Mouse (Mus musculus) spleen, embryonic (tissue): ENCODE measurements at regions not wholly inside any gene's neighbourhood (a gene's known extent, or its start where the extent isn't known, plus 50 kb on each side); places are given as distances from the start of the nearest gene placed in this dataset.

Experiments used
- CTCF ChIA-PET: fragments of 350-600 bp; sonication (Branson Sonifier 250); formaldehyde crosslinking; loops from one replicate; lab custom pipeline; 2022; lab: Charles Lee

- CTCF ChIA-PET, result no interaction called here
These were observed 101.7 kb upstream of the Mki67 start for GRCm38 (mm10) chr7:135817868-135818267.

DNA sequence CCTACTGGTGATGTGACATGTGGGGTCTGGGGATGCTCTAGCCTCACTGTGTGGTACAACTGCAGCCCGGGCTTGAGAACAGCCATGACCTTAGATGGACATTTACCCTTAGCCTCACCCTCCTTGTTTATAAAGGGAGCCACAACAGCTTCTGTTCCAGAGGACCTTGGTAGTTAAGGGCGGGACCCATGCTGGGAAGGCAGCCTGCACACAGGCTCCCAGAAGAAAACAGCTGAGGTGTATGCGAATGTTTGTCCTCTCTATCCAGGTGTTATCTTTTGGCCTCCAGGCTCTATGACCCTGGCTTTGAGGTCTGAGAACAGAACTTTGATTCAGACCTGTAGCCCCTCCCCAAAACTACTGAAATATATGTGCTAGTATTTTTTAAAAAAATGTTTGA lies 102.1 kb upstream of the Mki67 start:
- CTCF ChIA-PET, result no interaction called here

GRCm38 (mm10) chr7:135823884-135824750 lies 108.0 kb upstream of the Mki67 start:
- CTCF ChIA-PET, result no interaction called here

- CTCF ChIA-PET, result no interaction called here
These were observed 113.1 kb upstream of the Mki67 start for GRCm38 (mm10) chr7:135829246-135829645.

DNA sequence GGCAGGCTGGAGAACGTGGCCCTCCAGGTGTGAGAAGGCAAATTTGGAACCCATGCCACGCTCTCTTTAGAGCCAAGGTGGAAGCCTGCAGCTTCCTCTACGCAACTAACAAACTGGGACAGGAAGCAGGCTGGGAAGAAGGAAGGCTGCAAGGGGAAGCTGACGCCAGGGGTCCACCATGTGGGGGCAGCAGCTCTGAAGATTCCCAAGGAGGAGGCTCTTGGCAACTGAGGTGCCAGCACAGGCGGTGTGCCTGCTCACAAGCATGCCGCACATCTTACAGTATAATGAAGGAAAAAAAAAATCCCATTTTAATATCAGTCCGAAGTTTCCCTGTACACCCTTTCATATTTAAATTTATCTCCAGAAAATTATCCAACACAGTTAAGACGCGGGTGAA lies 117.3 kb upstream of the Mki67 start:
- CTCF ChIA-PET, result no interaction called here

GRCm38 (mm10) chr7:135836808-135837733 lies 120.9 kb upstream of the Mki67 start:
- CTCF ChIA-PET, result no interaction called here

- CTCF ChIA-PET, result no interaction called here
These were observed 127.9 kb upstream of the Mki67 start for GRCm38 (mm10) chr7:135844018-135844417.

DNA sequence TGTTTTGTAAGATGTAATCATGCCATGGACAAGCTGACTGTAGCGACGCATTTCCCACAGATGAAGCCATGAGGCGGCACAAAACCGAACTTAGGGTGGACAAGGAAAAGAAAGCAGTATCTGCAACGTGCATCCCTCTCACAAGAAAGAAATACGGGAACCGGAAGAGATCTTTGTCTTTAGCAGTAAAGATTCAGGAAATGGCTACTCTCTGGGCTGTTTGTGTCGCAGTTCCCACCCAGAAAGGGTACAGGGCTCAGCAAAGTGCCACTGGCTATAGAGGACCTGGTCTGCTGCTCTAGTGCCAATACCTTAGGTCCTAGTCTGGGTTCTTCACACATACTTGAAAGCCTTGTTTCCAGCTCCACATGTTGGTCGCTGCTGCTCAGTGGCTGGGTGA lies 131.1 kb upstream of the Mki67 start:
- CTCF ChIA-PET, result no interaction called here

DNA sequence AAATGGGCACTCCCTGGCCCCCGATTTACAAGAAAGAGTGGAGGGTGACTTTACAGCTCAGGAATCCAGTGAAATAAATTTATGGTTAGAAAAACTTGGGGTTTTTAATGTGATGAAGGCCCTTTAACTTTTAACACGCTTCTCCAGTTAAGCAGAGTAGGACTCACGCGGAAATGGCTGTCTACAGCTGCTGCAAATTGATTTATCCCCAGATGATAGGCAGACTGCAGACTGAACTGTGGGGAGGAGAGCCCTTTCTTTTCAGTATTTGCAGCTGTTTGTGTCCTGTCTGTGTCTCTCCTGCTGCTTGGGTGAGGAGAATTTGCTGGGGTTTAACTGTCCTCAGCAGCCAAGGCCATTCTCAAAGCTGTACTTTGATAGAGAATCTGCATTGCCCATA lies 132.0 kb upstream of the Mki67 start:
- CTCF ChIA-PET, result no interaction called here

- CTCF ChIA-PET, result no interaction called here
These were observed 132.7 kb upstream of the Mki67 start for GRCm38 (mm10) chr7:135848833-135849232.

GRCm38 (mm10) chr7:135853127-135853813 lies 137.1 kb upstream of the Mki67 start:
- CTCF ChIA-PET, result no interaction called here

- CTCF ChIA-PET, result no interaction called here
These were observed 137.7 kb upstream of the Mki67 start for GRCm38 (mm10) chr7:135853814-135854324.

- CTCF ChIA-PET, result no interaction called here
These were observed 144.1 kb upstream of the Mki67 start for GRCm38 (mm10) chr7:135860288-135860687.

DNA sequence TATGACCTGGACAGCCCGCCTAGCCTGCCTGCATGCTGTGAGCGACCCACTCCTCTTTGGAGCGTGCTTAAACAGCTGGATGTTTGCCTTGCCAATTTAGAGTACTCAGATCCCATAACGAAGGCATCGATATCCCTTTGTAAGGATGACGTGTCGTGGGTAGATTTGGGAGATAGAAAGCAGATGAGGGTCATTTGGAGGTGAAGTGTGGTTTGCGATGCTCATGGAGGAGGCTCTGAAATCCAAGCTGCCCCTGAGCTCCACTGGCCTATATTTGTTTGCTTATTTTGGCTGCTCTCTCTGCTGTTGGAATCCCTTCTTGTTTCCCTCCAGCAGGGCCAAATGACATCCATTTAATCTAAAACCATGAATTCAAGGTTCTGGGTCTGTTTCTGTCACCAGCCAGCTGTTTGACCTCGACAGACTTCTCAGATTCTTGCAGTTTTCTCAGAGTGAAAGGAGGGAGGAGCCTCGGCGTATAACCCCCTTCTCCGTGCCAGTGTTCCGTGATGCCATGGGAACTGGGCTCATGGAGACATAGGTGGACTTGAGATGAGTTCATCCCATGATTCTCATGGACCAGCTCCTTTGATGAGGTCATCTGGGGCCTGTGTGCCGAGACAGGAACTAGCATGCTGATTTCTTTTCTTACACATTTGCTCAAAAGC lies 144.7 kb upstream of the Mki67 start:
- CTCF ChIA-PET, result no interaction called here

DNA sequence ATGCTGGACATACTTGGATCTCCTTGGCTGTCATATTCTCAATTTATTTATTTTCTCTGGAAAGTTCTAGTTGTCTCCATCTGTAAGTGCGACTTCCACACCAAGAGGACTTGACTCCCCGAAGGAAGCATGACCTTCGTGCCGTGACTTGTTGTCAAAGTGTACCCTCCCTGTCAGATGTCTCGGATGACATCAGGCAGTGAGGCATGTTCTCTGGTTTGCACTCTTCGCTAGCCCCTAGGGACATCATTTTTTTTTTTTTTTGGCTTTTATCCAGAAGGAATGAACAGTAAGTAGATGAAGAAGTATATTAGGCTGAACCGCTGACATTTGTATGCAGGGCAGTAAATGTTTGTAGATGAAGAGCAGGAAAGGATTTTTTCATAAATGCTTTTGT lies 145.2 kb upstream of the Mki67 start:
- CTCF ChIA-PET, result no interaction called here

DNA sequence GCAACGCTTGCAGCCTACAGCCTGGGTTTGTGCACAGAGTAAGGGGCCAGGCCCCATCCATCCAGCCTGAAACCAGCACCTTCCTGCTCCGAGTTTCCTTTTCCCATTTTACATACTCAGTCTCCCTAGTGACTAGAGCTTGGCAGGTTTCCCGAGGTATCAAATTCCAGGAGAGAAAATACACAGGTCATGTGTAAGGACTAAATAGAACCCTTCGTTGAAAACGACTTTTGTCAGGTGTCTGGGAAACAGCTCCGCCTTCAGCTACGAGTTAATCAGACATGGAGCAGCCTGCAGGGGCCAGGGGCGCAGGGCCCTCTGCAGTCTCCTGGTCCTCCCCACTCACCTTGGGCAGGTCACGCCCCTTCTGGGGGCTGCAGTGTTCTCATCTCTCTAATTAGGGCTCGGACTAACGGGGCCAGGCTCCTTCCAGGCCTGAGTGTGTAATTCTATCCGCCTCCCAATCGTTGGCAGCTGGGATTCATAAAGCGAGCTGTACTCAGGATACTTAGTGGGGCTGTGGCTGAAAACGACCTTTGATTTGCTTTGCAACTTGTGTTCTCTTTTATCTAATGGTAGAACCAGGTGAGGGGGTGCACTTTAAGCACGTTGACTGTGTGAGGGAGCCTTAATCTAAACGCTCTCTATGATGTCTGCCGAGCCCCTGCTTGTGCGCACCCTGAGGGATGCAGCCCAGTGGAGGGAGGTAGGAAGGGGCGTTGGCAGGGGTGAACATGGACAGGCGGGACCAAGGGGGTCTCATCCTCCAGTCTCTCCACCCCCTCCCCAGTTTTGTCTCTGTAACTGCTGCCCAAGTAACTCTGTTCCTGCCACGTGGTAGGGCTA lies 147.6 kb upstream of the Mki67 start:
- CTCF ChIA-PET, result no interaction called here

DNA sequence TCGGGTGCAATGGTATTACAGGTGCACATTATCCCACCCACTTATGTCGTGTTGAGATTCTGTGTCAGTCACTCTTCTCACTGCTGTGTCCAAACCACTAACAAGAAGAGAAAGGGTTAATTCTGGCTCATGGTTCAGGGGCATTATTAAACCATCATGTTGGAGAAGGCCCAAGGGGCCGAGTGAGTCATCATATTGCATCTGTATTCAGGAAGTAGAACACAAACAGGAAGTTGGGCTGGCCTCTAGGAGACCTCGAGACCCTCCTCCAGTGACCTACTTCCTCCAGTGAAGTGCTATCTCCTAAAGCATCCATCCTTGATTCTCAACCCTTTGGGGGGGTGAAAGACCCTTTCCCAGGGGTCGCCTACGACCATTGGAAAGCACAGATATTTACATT lies 154.8 kb upstream of the Mki67 start:
- CTCF ChIA-PET, result no interaction called here

- CTCF ChIA-PET, result interaction anchor here (0.7 kb wide), 1 partner anchor 192 kb away, joined by 4 read pairs; no protein-coding TSS in a partner anchor
These were observed 161.1 kb upstream of the Mki67 start for GRCm38 (mm10) chr7:135877091-135877874.

DNA sequence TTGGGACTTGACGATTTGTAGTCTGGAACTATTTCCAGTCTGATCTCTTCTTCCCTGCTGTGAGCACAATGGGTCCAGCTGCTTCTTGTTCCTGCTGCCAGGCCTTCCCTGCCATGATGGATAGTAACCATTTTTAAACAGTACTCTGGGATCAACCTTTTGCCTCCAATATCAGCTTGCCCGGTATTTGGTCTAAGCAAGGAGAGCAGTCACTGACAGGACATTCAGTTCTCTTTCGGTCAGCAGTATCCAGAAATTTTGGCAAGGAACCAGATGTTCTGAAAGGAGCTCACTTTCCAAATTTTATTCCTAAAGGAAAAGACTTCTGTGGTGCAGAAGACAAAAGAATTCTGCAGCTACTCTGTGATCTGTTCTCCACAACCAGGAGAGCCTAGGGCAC lies 162.6 kb upstream of the Mki67 start:
- CTCF ChIA-PET, result no interaction called here
